Mouse (Mus musculus): Measurements from ENCODE around the gene Plppr2. TPM values are rescaled to one million over a fixed set of nuclear protein-coding genes. Genes with fewer than 3 reads are reported as not detected.
A peak's percentile ranks its signal among the peaks of the same experiment; 100 is the strongest.

The Plppr2 gene
- polyA plus RNA-seq, 1 experiment from 2014 or later = 45.6 TPM

GRCm38 (mm10) chr9:21953600-21953999 is 16.8 kb downstream of the Plppr2 start:
- ATAC-seq (ENCODE audit: low FRiP score, low read depth) = no peak

GRCm38 (mm10) chr9:21954635-21955034 is 17.8 kb downstream of the Plppr2 start:
- Histone ChIP-seq H3K27ac (replicated peaks) (no peak overlapping the region), H3K36me3 (no peaks in the 10 kb centered on the region), H3K4me3 (no peak overlapping the region), H3K27me3 (peaks cover 11% of the 10 kb centered on the region), H3K9me3 (no peaks in the 10 kb centered on the region), H3K9ac (replicated peaks) (no peak overlapping the region), H3K4me2 (replicated peaks) (peak overlapping the region; percentile 65), H3K4me1 (peaks cover 21% of the 10 kb centered on the region)
- 78% methylated on average over 3 of the region's 3 CpGs for WGBS
- ATAC-seq (ENCODE audit: low FRiP score, low read depth) = no peak

More at GRCm38 (mm10) chr9:21953600-21953999, 16.8 kb downstream of the Plppr2 start:
- no peak overlapping the region for H3K4me3 ChIP-seq
- no peaks in the 10 kb centered on the region for H3K9me3 ChIP-seq
- H3K36me3 ChIP-seq = no peaks in the 10 kb centered on the region
- peaks cover 21% of the 10 kb centered on the region for H3K4me1 ChIP-seq
- 2% methylated on average over 3 of the region's 3 CpGs for WGBS
- 0 out of 2 replicates have a peak overlapping the region, but pooled peaks have one; percentile 6 for H3K4me2 ChIP-seq (replicated peaks)
- 0 out of 2 replicates have a peak overlapping the region, but pooled peaks have one; percentile 1 for H3K9ac ChIP-seq (replicated peaks)
- peak overlapping the region; percentile 27; the same call in 1 of the 2 replicates for H3K27ac ChIP-seq (replicated peaks)
- peaks cover 13% of the 10 kb centered on the region for H3K27me3 ChIP-seq

- peak overlapping the region; percentile 74 for H3K4me3 ChIP-seq
- H3K9me3 ChIP-seq = no peaks in the 10 kb centered on the region
- H3K36me3 ChIP-seq = no peaks in the 10 kb centered on the region
- ATAC-seq (ENCODE audit: low FRiP score, low read depth) = peak; percentile 42
- peaks cover 21% of the 10 kb centered on the region for H3K4me1 ChIP-seq
- H3K27me3 ChIP-seq = peaks cover 14% of the 10 kb centered on the region
- H3K9ac ChIP-seq (replicated peaks) = peak overlapping the region; percentile 25; the same call in 1 of the 2 replicates
- peak overlapping the region; percentile 76 for H3K27ac ChIP-seq (replicated peaks)
- WGBS = 2% methylated on average over 18 of the region's 18 CpGs
- H3K4me2 ChIP-seq (replicated peaks) = peak overlapping the region; percentile 65
Observed at GRCm38 (mm10) chr9:21955225-21955569, 18.4 kb downstream of the Plppr2 start.

DNA sequence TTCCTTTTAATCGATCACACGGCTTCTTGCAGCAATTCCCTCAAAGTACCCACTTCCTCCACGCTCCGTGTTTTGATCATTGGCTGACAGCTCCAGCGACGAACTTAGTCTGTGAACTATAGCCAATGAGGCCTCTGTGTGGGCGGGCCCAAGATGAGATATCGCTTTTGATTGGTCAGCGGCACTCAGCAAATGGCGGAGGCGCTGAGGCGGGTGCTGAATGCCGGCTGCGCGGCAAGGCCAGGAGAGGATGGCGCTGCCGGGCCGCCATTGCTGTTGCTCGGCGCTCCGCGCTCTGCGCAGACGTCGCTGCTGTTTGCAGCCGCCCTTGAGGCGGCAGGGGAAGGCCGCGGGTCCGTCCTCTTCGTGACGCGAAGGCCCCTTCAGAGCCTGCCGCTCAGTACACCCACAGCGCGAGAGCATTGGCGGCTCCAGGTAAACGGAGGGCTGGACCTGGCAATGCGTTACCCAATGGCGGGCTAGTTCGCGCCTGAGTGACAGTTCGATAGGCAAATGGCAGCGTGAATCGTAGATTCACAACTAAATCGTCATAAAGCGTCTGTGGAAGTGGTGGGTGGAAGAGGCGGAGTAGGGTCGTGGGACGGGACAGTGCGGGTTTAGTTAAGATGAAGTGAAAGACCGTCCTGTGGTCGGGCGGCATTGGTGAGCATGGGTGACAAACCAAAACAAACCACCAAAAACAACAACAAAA is 18.9 kb downstream of the Plppr2 start, which contains the start of gene Swsap1:
Gene Swsap1, plus strand, starts transcription at position 186 of the 712 bp plus-strand sequence.
- Histone ChIP-seq H3K9ac (replicated peaks) (peak within 1 kb of the TSS; percentile 81), H3K27ac (replicated peaks) (peak within 1 kb of the TSS; percentile 93), H3K27me3 (peaks cover 19% of the 10 kb centered on the region), H3K36me3 (no peaks in the 10 kb centered on the region), H3K4me3 (peak within 1 kb of the TSS; percentile 74), H3K4me2 (replicated peaks) (peak within 1 kb of the TSS; percentile 65), H3K9me3 (no peaks in the 10 kb centered on the region), H3K4me1 (peaks cover 24% of the 10 kb centered on the region)
- WGBS = under 1% methylated on average over 50 of the region's 54 CpGs
- ATAC-seq (ENCODE audit: low FRiP score, low read depth) = peak; percentile 99

DNA sequence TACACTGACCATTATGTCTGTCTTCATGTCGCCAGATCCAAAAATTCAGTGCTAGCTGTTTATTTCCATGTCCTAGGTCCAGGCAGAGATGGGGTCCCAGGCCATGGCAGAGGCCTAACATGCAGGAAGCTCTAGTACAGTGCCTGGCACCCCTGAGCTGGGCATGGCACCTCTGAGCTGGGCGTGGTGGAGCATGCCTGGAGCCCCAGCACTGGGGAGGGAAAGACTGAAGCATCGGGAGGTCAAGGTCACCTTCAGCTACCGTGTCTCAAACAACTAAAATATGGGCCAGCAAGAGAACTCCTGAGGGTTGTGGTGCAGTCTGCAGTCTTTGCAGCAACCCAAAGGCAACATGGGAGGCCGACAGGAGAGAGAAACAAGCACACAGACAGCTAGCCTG is 21.5 kb downstream of the Plppr2 start:
- no peak overlapping the region for H3K27ac ChIP-seq (replicated peaks)
- 91% methylated on average over 5 of the region's 5 CpGs for WGBS
- H3K4me3 ChIP-seq = no peak overlapping the region
- H3K9ac ChIP-seq (replicated peaks) = no peak overlapping the region
- H3K4me2 ChIP-seq (replicated peaks) = no peak overlapping the region
- H3K4me1 ChIP-seq = peaks cover 43% of the 10 kb centered on the region
- ATAC-seq (ENCODE audit: low FRiP score, low read depth) = no peak
- no peaks in the 10 kb centered on the region for H3K36me3 ChIP-seq
- peaks cover 46% of the 10 kb centered on the region for H3K27me3 ChIP-seq
- H3K9me3 ChIP-seq = no peaks in the 10 kb centered on the region

GRCm38 (mm10) chr9:21959244-21959643 is 22.4 kb downstream of the Plppr2 start:
- Histone ChIP-seq H3K27me3 (peaks cover 55% of the 10 kb centered on the region), H3K4me1 (peaks cover 38% of the 10 kb centered on the region), H3K4me3 (no peak overlapping the region), H3K36me3 (no peaks in the 10 kb centered on the region), H3K27ac (replicated peaks) (no peak overlapping the region), H3K9me3 (no peaks in the 10 kb centered on the region), H3K9ac (replicated peaks) (no peak overlapping the region), H3K4me2 (replicated peaks) (no peak overlapping the region)
- no peak for ATAC-seq (ENCODE audit: low FRiP score, low read depth)
- WGBS = 96% methylated on average over 7 of the region's 7 CpGs

DNA sequence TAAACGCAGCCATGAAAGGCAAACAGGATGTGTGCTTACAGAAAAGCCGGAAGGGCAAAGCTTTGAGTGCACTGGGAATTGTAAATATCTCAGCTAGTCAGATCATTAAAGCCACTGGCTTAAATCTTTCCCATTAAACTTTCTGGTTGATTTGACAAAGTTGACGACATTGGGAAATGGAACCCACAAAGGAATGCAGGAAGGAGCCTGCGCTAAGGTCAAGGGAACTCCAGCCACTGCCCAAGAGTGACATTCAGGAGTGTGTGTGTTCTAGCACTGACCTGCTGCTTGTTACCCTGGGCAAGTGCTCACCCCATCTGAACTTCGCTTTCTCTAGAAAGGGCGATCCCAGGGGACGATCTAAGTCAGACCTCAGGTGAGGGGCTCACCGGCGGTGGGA is 23.3 kb downstream of the Plppr2 start:
- no peak overlapping the region for H3K9ac ChIP-seq (replicated peaks)
- H3K36me3 ChIP-seq = no peaks in the 10 kb centered on the region
- H3K27me3 ChIP-seq = peaks cover 55% of the 10 kb centered on the region
- H3K4me1 ChIP-seq = peaks cover 34% of the 10 kb centered on the region
- no peak overlapping the region for H3K4me2 ChIP-seq (replicated peaks)
- 51% methylated on average over 9 of the region's 9 CpGs for WGBS
- H3K9me3 ChIP-seq = no peaks in the 10 kb centered on the region
- H3K4me3 ChIP-seq = no peak overlapping the region
- H3K27ac ChIP-seq (replicated peaks) = no peak overlapping the region
- ATAC-seq (ENCODE audit: low FRiP score, low read depth) = no peak

GRCm38 (mm10) chr9:21960558-21961208 is 23.9 kb downstream of the Plppr2 start:
- ATAC-seq (ENCODE audit: low FRiP score, low read depth) = no peak
- Histone ChIP-seq H3K9me3 (no peaks in the 10 kb centered on the region), H3K27me3 (peaks cover 55% of the 10 kb centered on the region), H3K4me3 (peak overlapping the region; percentile 39; the same call in 1 of the 2 replicates), H3K4me1 (peaks cover 34% of the 10 kb centered on the region), H3K9ac (replicated peaks) (0 out of 2 replicates have a peak overlapping the region, but pooled peaks have one; percentile 6), H3K4me2 (replicated peaks) (no peak overlapping the region), H3K36me3 (no peaks in the 10 kb centered on the region), H3K27ac (replicated peaks) (no peak overlapping the region)
- WGBS = 8% methylated on average over 26 of the region's 26 CpGs

DNA sequence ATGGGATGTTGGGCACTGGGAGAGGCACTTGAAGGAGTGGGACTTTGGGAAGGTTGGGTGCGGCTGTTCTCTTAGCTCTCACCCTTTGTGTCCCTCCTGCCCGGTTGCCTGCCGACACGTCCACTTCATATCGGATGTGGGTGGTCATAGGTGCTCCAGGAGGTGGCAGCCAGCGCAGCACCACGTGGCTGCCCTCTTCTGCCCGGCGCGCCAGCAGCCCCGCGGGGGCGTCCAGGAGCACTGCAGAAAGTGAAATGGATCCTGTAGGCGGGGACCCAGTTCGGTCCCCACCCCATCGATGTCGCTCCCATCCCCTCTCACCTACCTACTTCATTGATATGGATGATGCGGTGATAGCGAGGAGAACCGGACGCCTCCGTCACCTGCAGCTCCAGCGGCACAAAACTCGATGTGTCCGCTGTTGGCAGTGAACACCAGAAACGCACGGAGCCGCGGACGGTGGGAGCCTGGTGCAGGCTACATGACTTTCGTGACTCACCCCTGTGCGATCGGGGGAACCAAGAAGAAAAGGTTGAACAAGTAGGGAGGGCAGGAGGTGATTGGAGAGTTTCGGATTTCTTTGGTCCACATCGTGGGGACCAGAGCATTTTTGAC is 24.6 kb downstream of the Plppr2 start:
- Histone ChIP-seq H3K4me2 (replicated peaks) (peak overlapping the region; percentile 63), H3K27ac (replicated peaks) (no peak overlapping the region), H3K4me1 (peaks cover 31% of the 10 kb centered on the region), H3K4me3 (peak overlapping the region; percentile 39), H3K36me3 (no peaks in the 10 kb centered on the region), H3K27me3 (peaks cover 59% of the 10 kb centered on the region), H3K9me3 (no peaks in the 10 kb centered on the region), H3K9ac (replicated peaks) (no peak overlapping the region; the same call in 1 of the 2 replicates)
- ATAC-seq (ENCODE audit: low FRiP score, low read depth) = no peak
- 1% methylated on average over 35 of the region's 35 CpGs for WGBS

- Histone ChIP-seq H3K9me3 (no peaks in the 10 kb centered on the region), H3K27ac (replicated peaks) (no peak overlapping the region), H3K9ac (replicated peaks) (peak overlapping the region; percentile 43), H3K4me3 (peak overlapping the region; percentile 39), H3K36me3 (no peaks in the 10 kb centered on the region), H3K4me2 (replicated peaks) (peak overlapping the region; percentile 63), H3K4me1 (peaks cover 28% of the 10 kb centered on the region), H3K27me3 (peaks cover 59% of the 10 kb centered on the region)
- under 1% methylated on average over 15 of the region's 15 CpGs for WGBS
- peak; percentile 51; the same call in 1 of the 2 replicates for ATAC-seq (ENCODE audit: low FRiP score, low read depth)
Observed at GRCm38 (mm10) chr9:21962010-21962409, 25.2 kb downstream of the Plppr2 start.

- peak; percentile 45; the same call in 1 of the 2 replicates for ATAC-seq (ENCODE audit: low FRiP score, low read depth)
- H3K27ac ChIP-seq (replicated peaks) = no peak overlapping the region
- H3K9ac ChIP-seq (replicated peaks) = peak overlapping the region; percentile 43
- peaks cover 28% of the 10 kb centered on the region for H3K4me1 ChIP-seq
- peaks cover 59% of the 10 kb centered on the region for H3K27me3 ChIP-seq
- H3K4me2 ChIP-seq (replicated peaks) = peak overlapping the region; percentile 63
- peak overlapping the region; percentile 39 for H3K4me3 ChIP-seq
- H3K36me3 ChIP-seq = no peaks in the 10 kb centered on the region
- H3K9me3 ChIP-seq = no peaks in the 10 kb centered on the region
- WGBS = 3% methylated on average over 34 of the region's 34 CpGs
Observed at GRCm38 (mm10) chr9:21962416-21963059, 25.7 kb downstream of the Plppr2 start.

Data from midbrain, embryonic 12.5 days (tissue).